Comparison of ENCODE assay signal across 12 mouse cellular contexts in genomic region chr4:99458984-99459383, GRCm38 (mm10).
DNase-seq lines count a peak whose midpoint lies in the region; ATAC-seq and TF ChIP-seq lines count a peak whose summit lies in the region.
"Had no signal": no experiment of that assay in that cellular context is flagged by ENCODE, and none has a peak within 500 bp of the region (broad histone marks: within the 10 kb centered on the region; RNA-seq: fewer than 3 reads in every experiment).

No protein-coding gene starts in this region.

- TF ChIP-seq CTCF in layer of hippocampus, adult 2 months (conservative IDR thresholded peaks at IDR 0.05), result no peak

- no peak overlapping the region for H3K9ac ChIP-seq in hindbrain, embryonic 15.5 days
- no peak overlapping the region for H3K9ac ChIP-seq in midbrain, embryonic 16.5 days (ENCODE audit: low read depth, low read length)
- H3K9ac ChIP-seq: liver, embryonic 12.5 days had no signal

- H3K36me3 ChIP-seq in hindbrain, embryonic 15.5 days, result no peaks in the 10 kb centered on the region
- H3K36me3 ChIP-seq in midbrain, embryonic 16.5 days (ENCODE audit: control insufficient read depth, insufficient read depth, low read length), result no peaks in the 10 kb centered on the region
- H3K36me3 ChIP-seq: liver, embryonic 12.5 days had no signal

- intact Hi-C loops in left cerebral cortex, postnatal 25 days (cut with DNase I), result no loop called here

- H3K27me3 ChIP-seq in hindbrain, embryonic 15.5 days, result peaks cover 49% of the 10 kb centered on the region
- peaks cover 3% of the 10 kb centered on the region for H3K27me3 ChIP-seq in midbrain, embryonic 16.5 days (ENCODE audit: control insufficient read depth, insufficient read depth, low read depth, low read length)
- H3K27me3 ChIP-seq: liver, embryonic 12.5 days had no signal

- no peak for ATAC-seq in hindbrain, embryonic 15.5 days (ENCODE audit: low FRiP score, low read depth)
- ATAC-seq in midbrain, embryonic 16.5 days, result peak; percentile 68
- ATAC-seq: intestine, embryonic 16.5 days; liver, embryonic 12.5 days had no signal

- WGBS in hindbrain, embryonic 15.5 days, result 48% methylated on average over 4 of the region's 4 CpGs
- WGBS in midbrain, embryonic 16.5 days, result 41% methylated on average over 4 of the region's 4 CpGs

- H3K9me3 ChIP-seq in hindbrain, embryonic 15.5 days, result no peaks in the 10 kb centered on the region
- no peaks in the 10 kb centered on the region for H3K9me3 ChIP-seq in midbrain, embryonic 16.5 days (replicated peaks; ENCODE audit: control insufficient read depth, low read length, poor library complexity, severe bottlenecking)
- H3K9me3 ChIP-seq: liver, embryonic 12.5 days had no signal

- H3K4me3 ChIP-seq in layer of hippocampus, adult 2 months, result peak overlapping the region; percentile 32
- no peak overlapping the region for H3K4me3 ChIP-seq in hindbrain, embryonic 15.5 days
- no peak overlapping the region for H3K4me3 ChIP-seq in midbrain, embryonic 16.5 days (ENCODE audit: low read depth, low read length)
- H3K4me3 ChIP-seq: liver, embryonic 12.5 days had no signal

- DNase-seq in embryo, embryonic 10 days (ENCODE audit: low spot score), result peak; percentile 5
- DNase-seq in embryo, embryonic 11 days, result no peak
- no peak for DNase-seq in layer of hippocampus, adult 2 months (ENCODE audit: low spot score in 2 of 2)
- DNase-seq in layer of hippocampus, adult 18-20 months (ENCODE audit: low spot score in 2 of 2), result no peak
- DNase-seq in cerebellum, adult 9-10 months, result no peak
- no peak for DNase-seq in left cerebral cortex, postnatal 25 days (ENCODE audit: low spot score in 2 of 2)
- DNase-seq: lung, postnatal 36 days; thymus, postnatal 25 days had no signal

- H3K4me2 ChIP-seq in hindbrain, embryonic 15.5 days, result peak overlapping the region; percentile 40
- peak overlapping the region; percentile 50 for H3K4me2 ChIP-seq in midbrain, embryonic 16.5 days (ENCODE audit: low read length)
- H3K4me2 ChIP-seq: liver, embryonic 12.5 days had no signal

- no peak overlapping the region for H3K27ac ChIP-seq in layer of hippocampus, adult 2 months
- H3K27ac ChIP-seq in hindbrain, embryonic 15.5 days (replicated peaks), result no peak overlapping the region
- no peak overlapping the region for H3K27ac ChIP-seq in midbrain, embryonic 16.5 days (ENCODE audit: low read length)
- H3K27ac ChIP-seq: liver, embryonic 12.5 days had no signal

- H3K4me1 ChIP-seq in hindbrain, embryonic 15.5 days (replicated peaks), result peaks cover 13% of the 10 kb centered on the region
- H3K4me1 ChIP-seq in midbrain, embryonic 16.5 days (ENCODE audit: control insufficient read depth, insufficient read depth, low read length), result peaks cover 14% of the 10 kb centered on the region
- H3K4me1 ChIP-seq: liver, embryonic 12.5 days had no signal
